Mouse (Mus musculus) thymus, adult 2 months (tissue): ENCODE results near the gene Chpf. TPM values are rescaled to one million over a fixed set of nuclear protein-coding genes. Genes with fewer than 3 reads are reported as not detected.

Source experiments
- DNase-seq: peaks from one replicate; pipeline ENCODE4 v3.0.0; 2021
- H3K27ac ChIP-seq: fragments of 200-500 bp; 2 replicates; pipeline ENCODE4 v1.5.1; 2012; ENCODE audit warnings: low read length, control low read depth; ENCODE audit not compliant: control insufficient read depth, insufficient read depth
- H3K27me3 ChIP-seq: fragments of 200-500 bp; 2 replicates; pipeline ENCODE4 v1.6.1; 2012; ENCODE audit warnings: mild to moderate bottlenecking, low read length, moderate library complexity, mixed read lengths; ENCODE audit not compliant: control insufficient read depth, insufficient read depth
- H3K36me3 ChIP-seq: fragments of 200-500 bp; 2 replicates; pipeline ENCODE4 v1.6.1; 2012; ENCODE audit warnings: mild to moderate bottlenecking, low read length, moderate library complexity; ENCODE audit not compliant: control insufficient read depth, insufficient read depth
- H3K4me1 ChIP-seq: fragments of 200-500 bp; replicated peaks from 2 replicates; pipeline ENCODE4 v1.6.1; 2012; ENCODE audit warnings: low read length; ENCODE audit not compliant: control insufficient read depth, insufficient read depth
- H3K4me3 ChIP-seq: fragments of 200-500 bp; 2 replicates; pipeline ENCODE4 v1.5.1; 2012; ENCODE audit warnings: mild to moderate bottlenecking, low read length, control low read depth, moderate library complexity; ENCODE audit not compliant: control insufficient read depth, insufficient read depth
- CTCF ChIP-seq: fragments of 200-500 bp; IDR thresholded peaks from 2 replicates; pipeline ENCODE4 v1.5.1; 2012; ENCODE audit warnings: mild to moderate bottlenecking, control low read depth, low read length, moderate library complexity, borderline replicate concordance; ENCODE audit not compliant: control insufficient read depth, poor library complexity, insufficient read depth; ENCODE audit errors: extremely low read depth
- POLR2A ChIP-seq: fragments of 200-500 bp; IDR thresholded peaks from 2 replicates; pipeline ENCODE4 v1.6.1; 2012; ENCODE audit warnings: mild to moderate bottlenecking, low read length, control low read depth, moderate library complexity; ENCODE audit not compliant: control insufficient read depth, poor library complexity, insufficient read depth; ENCODE audit errors: extremely low read depth
- WGBS: fragments of 180-500 bp; shearing (Covaris S2); methylation state at CpG from one replicate; pipeline ENCODE4 v1.1.7; 2018; 5-methylcytosine and 5-hydroxymethylcytosine counted together
- polyA plus RNA-seq: library from polyadenylated mRNA; depleted of rRNA; stranded (reverse); fragments of >200 nt; gene quantifications from 2 replicates; pipeline ENCODE4 v1.2.3, GENCODE M21; 2012

Gene Chpf
- polyA plus RNA-seq, 1 experiment, result 43.7 TPM

GRCm38 (mm10) chr1:75505956-75506831, 27.1 kb upstream of the Chpf start, which contains the start of gene Obsl1:
Gene Obsl1 (minus strand): TSS chr1:75506452.
- Histone ChIP-seq H3K27ac (no peak within 1 kb of the TSS), H3K27me3 (peaks cover 18% of the 10 kb centered on the region; the same call in 1 of the 2 replicates), H3K4me3 (peak within 1 kb of the TSS; percentile 41), H3K4me1 (peaks cover 10% of the 10 kb centered on the region), H3K36me3 (no peaks in the 10 kb centered on the region)
- peak; percentile 24 for DNase-seq
- TF ChIP-seq CTCF (no peak), POLR2A (no peak)
- WGBS, result 5% methylated on average over 65 of the region's 65 CpGs

- 2% methylated on average over 84 of the region's 84 CpGs for WGBS
- H3K27me3 ChIP-seq, result peaks cover 18% of the 10 kb centered on the region; the same call in 1 of the 2 replicates
- no peak for TF ChIP-seq POLR2A
- no peak for TF ChIP-seq CTCF
- H3K4me3 ChIP-seq, result peak overlapping the region; percentile 41
- H3K27ac ChIP-seq, result no peak overlapping the region
- peak; percentile 53 for DNase-seq
- H3K4me1 ChIP-seq, result peaks cover 10% of the 10 kb centered on the region
- H3K36me3 ChIP-seq, result no peaks in the 10 kb centered on the region
Observed at GRCm38 (mm10) chr1:75505159-75505955, 26.2 kb upstream of the Chpf start.

DNA sequence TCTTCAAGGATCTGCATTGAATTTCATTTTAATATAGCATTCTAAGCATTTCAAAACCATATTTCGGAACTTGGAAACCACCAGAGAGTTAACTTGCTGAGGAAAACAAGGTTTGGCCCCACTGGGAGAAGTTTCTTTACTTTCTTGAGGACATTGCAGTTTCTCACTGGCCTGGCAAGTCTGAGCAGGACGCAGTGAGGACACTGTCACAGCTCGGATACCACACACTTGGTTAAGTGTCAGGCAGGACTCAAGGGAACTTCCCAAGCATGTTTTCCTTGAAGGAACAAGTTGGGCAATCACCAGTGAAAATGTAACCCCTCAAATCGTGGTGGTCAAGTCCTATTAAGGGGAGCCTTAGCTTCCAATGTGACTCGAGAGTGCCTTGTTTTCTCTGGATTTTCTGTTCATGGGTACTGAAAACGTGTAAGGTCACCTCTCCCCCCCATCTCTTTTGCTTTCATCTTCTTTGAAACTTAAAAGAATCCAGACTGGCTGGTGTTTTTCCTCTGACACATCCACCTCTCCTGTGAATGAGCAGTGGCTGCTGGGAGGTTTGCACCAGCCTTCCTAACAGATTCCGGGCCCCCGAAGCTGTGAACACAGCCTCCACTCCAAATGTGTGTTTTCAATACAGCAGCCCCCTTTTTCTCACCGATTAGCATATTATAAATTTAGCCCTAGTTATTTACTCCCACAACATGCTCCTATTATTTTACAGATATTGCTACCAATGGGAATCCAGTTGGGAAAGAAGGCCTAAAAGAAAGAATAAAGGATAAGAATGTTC, 25.3 kb upstream of the Chpf start:
- DNase-seq, result no peak
- Histone ChIP-seq H3K27me3 (peaks cover 18% of the 10 kb centered on the region; the same call in 1 of the 2 replicates), H3K4me3 (no peak overlapping the region), H3K4me1 (peaks cover 10% of the 10 kb centered on the region), H3K27ac (no peak overlapping the region), H3K36me3 (no peaks in the 10 kb centered on the region)
- 81% methylated on average over 9 of the region's 9 CpGs for WGBS
- no peak for TF ChIP-seq POLR2A
- no peak for TF ChIP-seq CTCF

- Histone ChIP-seq H3K27me3 (peaks cover 18% of the 10 kb centered on the region; the same call in 1 of the 2 replicates), H3K4me1 (peaks cover 10% of the 10 kb centered on the region), H3K36me3 (no peaks in the 10 kb centered on the region), H3K27ac (no peak overlapping the region), H3K4me3 (no peak overlapping the region)
- DNase-seq, result no peak
- no peak for TF ChIP-seq POLR2A
- TF ChIP-seq CTCF, result no peak
- 94% methylated on average over 23 of the region's 23 CpGs for WGBS
Observed at GRCm38 (mm10) chr1:75503651-75503980, 24.5 kb upstream of the Chpf start.

GRCm38 (mm10) chr1:75502945-75503650, 24.0 kb upstream of the Chpf start:
- no peak for DNase-seq
- H3K4me3 ChIP-seq, result no peak overlapping the region
- H3K27ac ChIP-seq, result no peak overlapping the region
- 95% methylated on average over 25 of the region's 25 CpGs for WGBS
- TF ChIP-seq POLR2A (no peak), CTCF (no peak)
- peaks cover 10% of the 10 kb centered on the region for H3K4me1 ChIP-seq
- H3K27me3 ChIP-seq, result peaks cover 18% of the 10 kb centered on the region; the same call in 1 of the 2 replicates
- no peaks in the 10 kb centered on the region for H3K36me3 ChIP-seq

DNA sequence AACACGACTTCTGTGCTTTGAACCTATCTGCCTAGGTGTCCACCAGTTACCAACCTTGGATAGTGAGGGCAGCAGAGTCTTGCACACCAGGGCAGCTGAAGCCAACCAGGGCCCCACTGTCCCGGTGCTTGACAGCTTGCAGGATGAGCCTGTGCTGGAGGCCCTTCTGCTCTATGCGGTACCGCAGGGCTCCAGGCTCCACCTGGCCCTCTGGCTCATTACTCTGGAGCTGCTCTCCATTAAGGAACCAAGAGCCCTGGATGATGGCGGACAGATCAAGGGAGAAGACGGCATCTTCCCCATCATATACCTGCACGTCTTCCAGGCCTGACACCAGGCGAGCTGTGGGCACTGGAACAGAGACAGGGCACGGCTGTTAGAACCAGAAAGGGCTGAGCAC, 22.8 kb upstream of the Chpf start:
- Histone ChIP-seq H3K27ac (no peak overlapping the region), H3K36me3 (no peaks in the 10 kb centered on the region), H3K4me1 (peaks cover 10% of the 10 kb centered on the region), H3K27me3 (peaks cover 15% of the 10 kb centered on the region; the same call in 1 of the 2 replicates), H3K4me3 (no peak overlapping the region)
- WGBS, result 94% methylated on average over 9 of the region's 9 CpGs
- TF ChIP-seq CTCF, result no peak
- DNase-seq, result no peak
